Mouse (Mus musculus) liver, adult 2 months (tissue): Measurements from ENCODE around the gene Syt16.

Experiments used
- CTCF ChIP-seq: fragments of 200-500 bp; IDR thresholded peaks from 2 replicates; pipeline ENCODE4 v1.5.1; 2011; ENCODE audit warnings: low read depth, low read length, control low read depth
- POLR2A ChIP-seq: fragments of 200-500 bp; IDR thresholded peaks from 2 replicates; pipeline ENCODE4 v1.6.1; 2011; ENCODE audit warnings: low read length, control low read depth; ENCODE audit not compliant: insufficient read depth; ENCODE audit errors: extremely low read depth

GRCm38 (mm10) chr12:73997297-73998127, at the start of gene Syt16:
- no peak for TF ChIP-seq CTCF
- TF ChIP-seq POLR2A, result no peak
